Mouse (Mus musculus) forebrain, embryonic 10.5 days (tissue): ENCODE results near the gene Cpn2. TPM values are rescaled to one million over a fixed set of nuclear protein-coding genes. Genes with fewer than 3 reads are reported as not detected.
A peak's percentile ranks its signal among the peaks of the same experiment; 100 is the strongest.

Experiments
- DNase-seq: peaks from one replicate; pipeline ENCODE4 v3.0.0-alpha.2; 2017; ENCODE audit warnings: low spot score; ENCODE audit errors: extremely low spot score
- H3K27ac ChIP-seq: fragments of 300-500 bp; sonication (generic); 2 replicates; pipeline ENCODE4 v1.5.1; 2016; ENCODE audit warnings: mild to moderate bottlenecking
- H3K27me3 ChIP-seq: fragments of 300-500 bp; sonication (generic); 2 replicates; pipeline ENCODE4 v1.6.1; 2016; ENCODE audit warnings: mild to moderate bottlenecking; ENCODE audit not compliant: poor library complexity, severe bottlenecking
- H3K36me3 ChIP-seq: fragments of 300-500 bp; sonication (generic); replicated peaks from 2 replicates; pipeline ENCODE4 v1.6.1; 2016; ENCODE audit warnings: mild to moderate bottlenecking, moderate library complexity
- H3K4me1 ChIP-seq: fragments of 300-500 bp; sonication (generic); 2 replicates; pipeline ENCODE4 v1.6.1; 2016
- H3K4me3 ChIP-seq: fragments of 300-500 bp; sonication (generic); 2 replicates; pipeline ENCODE4 v1.5.1; 2016; ENCODE audit warnings: mild to moderate bottlenecking, moderate library complexity
- H3K9me3 ChIP-seq: fragments of 300-500 bp; sonication (generic); 2 replicates; pipeline ENCODE4 v1.6.1; 2016; ENCODE audit warnings: mild to moderate bottlenecking, moderate library complexity
- whole genome bisulfite sequencing: fragments of 180-500 bp; shearing (Covaris S2); methylation state at CpG from one replicate; pipeline ENCODE4 v1.1.7; 2016; 5-methylcytosine and 5-hydroxymethylcytosine counted together
- polyA plus RNA-seq: library from polyadenylated mRNA; unstranded; fragments of >200 nt; fragmentation: Nextera tagmentation; extraction: Ambion mirVana; gene quantifications from 2 replicates; pipeline ENCODE4 v1.2.1, GENCODE M21; 2016

Cpn2 gene
- polyA plus RNA-seq, 1 experiment from 2014 or later, result not detected

DNA sequence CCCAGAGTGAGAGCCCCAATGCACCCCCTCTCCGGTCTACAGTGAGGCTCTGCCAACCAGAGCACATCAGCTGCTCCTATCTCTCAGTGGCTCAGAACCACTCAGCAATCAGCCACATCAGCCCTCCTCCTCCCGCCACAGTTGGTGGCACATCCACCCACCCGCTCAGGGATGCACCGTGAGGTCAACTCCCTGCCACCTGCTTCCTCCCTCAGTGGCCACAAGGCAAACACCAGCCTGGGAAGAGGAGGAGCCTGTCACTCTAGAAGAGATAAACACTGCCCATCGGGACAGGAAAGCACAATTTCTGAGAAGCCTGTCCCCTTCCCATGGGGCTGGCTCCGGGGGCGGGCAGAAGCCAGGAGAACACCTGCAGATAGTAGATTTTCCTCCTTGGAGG lies 39.9 kb downstream of the Cpn2 start:
- H3K9me3 ChIP-seq, result no peaks in the 10 kb centered on the region
- peaks cover 24% of the 10 kb centered on the region for H3K4me1 ChIP-seq
- peaks cover 78% of the 10 kb centered on the region for H3K27me3 ChIP-seq
- no peak overlapping the region for H3K4me3 ChIP-seq
- H3K27ac ChIP-seq, result no peak overlapping the region
- no peak for DNase-seq
- WGBS, result 69% methylated on average over 7 of the region's 7 CpGs
- H3K36me3 ChIP-seq, result no peaks in the 10 kb centered on the region

DNA sequence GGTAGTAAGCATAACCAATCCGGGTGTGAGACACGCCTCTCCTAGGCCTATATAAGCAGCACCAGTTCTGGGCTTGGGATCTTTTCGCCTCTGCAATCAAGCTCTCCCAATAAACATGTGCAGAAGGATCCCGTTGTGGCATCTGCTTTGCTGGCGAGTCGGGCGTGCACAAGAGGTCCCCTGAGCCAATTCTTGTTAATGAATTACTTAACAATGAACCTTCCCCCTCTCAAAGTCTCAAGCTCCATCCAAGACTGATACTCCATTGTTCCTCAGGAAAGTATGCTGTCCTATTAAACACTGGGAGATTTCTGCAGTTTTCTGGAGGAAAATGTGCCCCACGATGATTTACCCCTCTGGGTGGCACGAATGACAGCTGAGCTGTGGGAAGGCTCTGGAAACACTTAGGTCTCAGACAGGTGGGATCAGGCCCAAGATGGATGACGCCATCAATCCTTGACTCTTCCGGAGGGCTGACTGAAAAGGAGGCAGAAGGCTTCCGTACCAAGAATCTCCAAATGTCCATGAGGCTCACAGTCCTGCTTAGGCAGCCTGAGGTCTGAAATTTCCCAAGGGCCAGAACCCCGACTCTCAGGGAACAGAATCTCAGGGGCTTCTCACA lies 46.0 kb downstream of the Cpn2 start:
- WGBS, result 91% methylated on average over 13 of the region's 13 CpGs
- Histone ChIP-seq H3K4me3 (no peak overlapping the region), H3K36me3 (no peaks in the 10 kb centered on the region), H3K27ac (no peak overlapping the region), H3K9me3 (no peaks in the 10 kb centered on the region; the same call in 1 of the 2 replicates), H3K4me1 (peaks cover 23% of the 10 kb centered on the region), H3K27me3 (peaks cover 77% of the 10 kb centered on the region)
- DNase-seq, result no peak

DNA sequence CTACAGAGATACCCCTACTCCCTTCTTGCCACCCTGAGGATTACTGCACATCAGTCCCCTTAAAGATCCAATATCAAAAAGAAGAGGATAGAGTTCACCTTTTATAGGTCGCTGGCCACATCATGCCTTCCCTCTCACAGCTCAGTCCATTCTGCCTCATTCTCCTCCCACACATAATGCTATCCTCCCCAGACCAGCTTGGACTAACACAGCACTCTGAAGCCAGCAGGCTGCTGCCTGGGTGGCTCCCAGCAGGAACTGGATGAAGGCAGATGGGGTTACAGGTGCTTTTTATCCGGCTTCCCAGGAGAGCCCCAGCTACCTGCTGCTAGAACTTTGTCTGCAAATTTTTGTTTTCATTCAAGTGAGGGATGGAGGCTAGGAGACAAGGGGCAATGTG lies 51.5 kb downstream of the Cpn2 start:
- H3K36me3 ChIP-seq, result no peaks in the 10 kb centered on the region
- H3K9me3 ChIP-seq, result no peaks in the 10 kb centered on the region; the same call in 1 of the 2 replicates
- no peak overlapping the region for H3K4me3 ChIP-seq
- WGBS, result 5% methylated on average over 2 of the region's 2 CpGs
- no peak overlapping the region for H3K27ac ChIP-seq
- peaks cover 41% of the 10 kb centered on the region for H3K4me1 ChIP-seq
- H3K27me3 ChIP-seq, result peaks cover 100% of the 10 kb centered on the region
- DNase-seq, result no peak

DNA sequence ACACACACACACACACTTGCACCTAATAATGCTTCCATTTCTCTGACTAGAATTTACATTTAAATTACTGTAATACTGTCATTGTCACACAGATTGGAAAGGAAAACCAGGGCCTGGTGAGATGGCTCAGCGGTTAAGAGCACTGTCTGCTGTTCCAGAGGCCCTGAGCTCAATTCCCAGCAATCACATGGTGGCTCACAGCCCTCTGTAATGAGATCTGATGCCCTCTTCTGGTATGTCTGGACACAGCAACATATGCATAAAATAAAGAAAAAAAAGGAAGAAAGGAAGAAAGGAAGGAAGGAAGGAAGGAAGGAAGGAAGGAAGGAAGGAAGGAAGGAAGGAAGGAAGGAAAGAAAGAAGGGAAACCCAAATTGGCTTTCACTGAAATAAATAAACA lies 53.7 kb downstream of the Cpn2 start:
- WGBS, result 62% methylated on average over 1 of the region's 1 CpGs
- peaks cover 91% of the 10 kb centered on the region for H3K27me3 ChIP-seq

DNA sequence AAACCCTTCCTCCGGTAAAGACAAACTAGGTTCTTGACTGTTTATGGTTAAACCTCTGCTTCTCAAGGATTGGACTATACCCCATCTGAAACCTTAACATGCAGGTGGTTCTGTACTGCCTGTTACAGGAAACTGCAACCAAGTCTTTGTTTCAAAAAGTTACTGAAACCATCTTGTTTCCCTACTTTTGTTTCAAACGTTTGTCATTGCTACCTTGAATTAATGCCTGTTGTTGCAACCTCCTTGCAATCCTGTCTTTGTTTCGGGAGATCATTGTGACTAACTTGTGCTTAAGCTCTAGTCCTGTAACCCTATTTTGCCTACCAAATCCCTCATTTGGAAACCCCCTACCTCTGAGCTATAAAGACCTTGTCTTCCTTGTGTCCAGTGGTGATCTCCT lies 55.3 kb downstream of the Cpn2 start:
- H3K4me1 ChIP-seq, result peaks cover 38% of the 10 kb centered on the region
- peaks cover 90% of the 10 kb centered on the region for H3K27me3 ChIP-seq
- WGBS, result 47% methylated on average over 3 of the region's 3 CpGs
- peaks cover 6% of the 10 kb centered on the region for H3K9me3 ChIP-seq
- no peak overlapping the region for H3K27ac ChIP-seq
- no peak overlapping the region for H3K4me3 ChIP-seq
- DNase-seq, result no peak
- 0 out of 2 replicates have a peak, but pooled peaks cover 2% of the 10 kb centered on the region for H3K36me3 ChIP-seq

More for the DNA sequence above, 53.7 kb downstream of the Cpn2 start:
- H3K9me3 ChIP-seq, result peaks cover 6% of the 10 kb centered on the region; the same call in 1 of the 2 replicates
- no peak for DNase-seq
- H3K4me1 ChIP-seq, result peaks cover 41% of the 10 kb centered on the region
- H3K27ac ChIP-seq, result no peak overlapping the region
- no peak overlapping the region for H3K4me3 ChIP-seq
- H3K36me3 ChIP-seq, result 0 out of 2 replicates have a peak, but pooled peaks cover 2% of the 10 kb centered on the region

DNA sequence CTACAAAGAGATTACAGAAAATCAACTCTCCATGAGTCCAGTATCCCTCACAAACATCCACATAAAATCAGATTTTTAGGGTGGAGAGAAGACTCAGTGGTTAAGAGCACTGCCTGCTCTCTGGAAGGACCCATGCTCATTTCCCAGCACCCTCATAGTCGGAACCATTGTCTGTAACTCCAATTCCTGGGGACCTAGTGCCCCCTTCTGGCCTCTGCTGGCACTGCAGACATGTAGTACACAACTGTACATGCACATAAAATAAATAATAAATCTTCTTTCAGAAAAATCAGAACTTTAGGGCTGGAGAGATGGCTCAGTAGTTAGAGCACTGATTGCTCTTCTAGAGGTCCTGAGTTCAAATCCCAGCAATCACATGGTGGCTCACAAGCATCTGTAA lies 58.0 kb downstream of the Cpn2 start:
- no peak for DNase-seq
- Histone ChIP-seq H3K4me3 (no peak overlapping the region), H3K27ac (no peak overlapping the region), H3K4me1 (peaks cover 55% of the 10 kb centered on the region), H3K36me3 (0 out of 2 replicates have a peak, but pooled peaks cover 2% of the 10 kb centered on the region), H3K27me3 (peaks cover 87% of the 10 kb centered on the region), H3K9me3 (peaks cover 6% of the 10 kb centered on the region)
- WGBS, result 93% methylated on average over 1 of the region's 1 CpGs

DNA sequence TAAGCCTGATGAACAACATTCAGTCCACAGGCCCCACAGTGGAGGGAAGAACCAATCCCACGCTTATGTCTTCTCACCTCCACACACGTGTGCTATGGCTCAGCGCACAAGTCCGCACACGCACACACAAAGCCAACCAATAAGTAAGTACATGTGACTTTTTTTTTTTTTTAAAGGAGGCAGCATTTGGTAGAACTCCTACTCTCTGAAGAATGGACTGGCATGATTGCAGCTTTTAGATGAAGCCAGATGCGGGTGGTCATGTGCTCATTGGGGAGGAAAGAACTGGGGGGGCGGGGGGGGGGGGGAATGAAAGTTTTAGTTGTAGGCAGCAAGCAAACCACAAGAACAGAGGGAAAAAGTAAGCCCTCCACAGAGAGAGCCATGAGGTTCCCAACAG lies 59.3 kb downstream of the Cpn2 start:
- peaks cover 87% of the 10 kb centered on the region for H3K27me3 ChIP-seq
- WGBS, result 90% methylated on average over 6 of the region's 7 CpGs

DNA sequence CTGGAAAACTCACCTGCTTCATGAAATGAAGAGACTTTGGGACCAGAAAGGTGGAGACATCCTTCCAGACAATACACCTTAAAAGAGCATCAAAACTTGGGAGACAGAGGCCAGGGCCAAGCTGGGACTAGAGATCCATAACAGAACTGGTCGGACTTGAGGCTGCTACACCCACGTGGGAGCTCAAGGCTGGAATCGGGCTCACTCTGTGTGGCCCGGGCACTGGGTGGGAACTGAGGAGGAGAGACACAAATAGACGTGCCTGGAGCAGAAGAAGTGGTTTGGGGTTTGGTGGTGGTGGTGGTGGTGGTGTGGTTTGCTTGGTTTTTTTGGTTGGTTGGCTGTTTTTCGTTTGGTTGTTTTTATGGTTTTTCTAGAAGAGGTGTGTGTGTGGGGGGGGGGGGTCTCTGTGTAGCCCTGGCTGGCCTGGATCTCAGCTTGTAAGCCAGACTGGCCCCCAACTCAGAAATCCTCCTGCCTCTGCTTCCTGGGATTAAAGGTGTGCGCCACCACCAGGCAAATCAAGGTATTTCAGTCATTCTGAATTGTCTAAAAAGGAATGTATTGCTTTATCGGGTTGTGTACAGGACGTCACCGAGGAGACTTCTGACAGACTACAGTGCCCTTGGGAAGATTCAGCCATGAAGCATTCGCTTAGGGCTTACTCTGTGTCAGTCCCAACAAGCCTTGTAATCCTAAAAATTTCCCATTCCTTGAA lies 60.0 kb downstream of the Cpn2 start:
- H3K27me3 ChIP-seq, result peaks cover 87% of the 10 kb centered on the region
- DNase-seq, result no peak
- H3K9me3 ChIP-seq, result peaks cover 6% of the 10 kb centered on the region

More for the DNA sequence above, 59.3 kb downstream of the Cpn2 start:
- Histone ChIP-seq H3K36me3 (0 out of 2 replicates have a peak, but pooled peaks cover 2% of the 10 kb centered on the region), H3K27ac (no peak overlapping the region), H3K9me3 (peaks cover 6% of the 10 kb centered on the region), H3K4me3 (no peak overlapping the region), H3K4me1 (peaks cover 64% of the 10 kb centered on the region)
- no peak for DNase-seq

More for the DNA sequence above, 60.0 kb downstream of the Cpn2 start:
- Histone ChIP-seq H3K36me3 (0 out of 2 replicates have a peak, but pooled peaks cover 2% of the 10 kb centered on the region), H3K27ac (0 out of 2 replicates have a peak overlapping the region, but pooled peaks have one; percentile 82), H3K4me1 (peaks cover 57% of the 10 kb centered on the region), H3K4me3 (no peak overlapping the region)
- WGBS, result 85% methylated on average over 11 of the region's 11 CpGs

Other genes starting within 250 kb of the Cpn2 start
- 42.5 and 49.0 TPM in 2 replicates for gene Hes1, start 203.1 kb downstream of the Cpn2 start, polyA plus RNA-seq
- gene Lrrc15, start 15.8 kb upstream of the Cpn2 start, polyA plus RNA-seq, result 0.32 and 0.35 TPM in 2 replicates
- 1.4 and 1.5 TPM in 2 replicates for gene Gp5, start 43.3 kb upstream of the Cpn2 start, polyA plus RNA-seq
- gene Atp13a3, start 138.5 kb upstream of the Cpn2 start, polyA plus RNA-seq, result 9.9 and 10.5 TPM in 2 replicates